Mouse (Mus musculus) myocyte (in vitro differentiated cells): ENCODE measurements at regions not wholly inside any gene's neighbourhood (a gene's known extent, or its start where the extent isn't known, plus 50 kb on each side); places are given as distances from the start of the nearest gene placed in this dataset.
A peak's percentile ranks its signal among the peaks of the same experiment; 100 is the strongest.

Experiments
- H3K27me3 ChIP-seq: one replicate; pipeline ENCODE4 v1.6.1; 2011; ENCODE audit not compliant: control insufficient read depth, insufficient read depth, insufficient read length
- H3K36me3 ChIP-seq: one replicate; pipeline ENCODE4 v1.6.1; 2011; ENCODE audit not compliant: control insufficient read depth, insufficient read depth
- H3K4me2 ChIP-seq: one replicate; pipeline ENCODE4 v1.6.1; 2011; ENCODE audit warnings: low read depth, control low read depth
- H3K4me3 ChIP-seq: one replicate; pipeline ENCODE4 v1.5.1; 2011; ENCODE audit warnings: mild to moderate bottlenecking, control low read depth, moderate library complexity
- H3K79me2 ChIP-seq: one replicate; pipeline ENCODE4 v1.6.1; 2011; ENCODE audit not compliant: control insufficient read depth, insufficient read depth
- H3ac ChIP-seq: one replicate; pipeline ENCODE4 v1.6.1; 2011; ENCODE audit not compliant: control insufficient read depth, insufficient read length
- CEBPB ChIP-seq: IDR thresholded peaks from 2 replicates; pipeline ENCODE4 v1.6.1; 2011; ENCODE audit warnings: mild to moderate bottlenecking, moderate library complexity; ENCODE audit not compliant: poor library complexity, insufficient read depth, severe bottlenecking
- E2F4 ChIP-seq: IDR thresholded peaks from one replicate; pipeline ENCODE4 v1.6.1; 2011; ENCODE audit warnings: mild to moderate bottlenecking, control low read depth, moderate library complexity; ENCODE audit not compliant: insufficient read depth
- MAX ChIP-seq: IDR thresholded peaks from one replicate; pipeline ENCODE4 v1.6.1; 2011; ENCODE audit warnings: low read depth, mild to moderate bottlenecking, control low read depth
- MYOD1 ChIP-seq, 3 experiments: IDR thresholded peaks; one replicate each; pipeline ENCODE4 v1.6.1; 2011; ENCODE audit warnings: control low read depth in 2 of 3, low read depth in 2 of 3, mild to moderate bottlenecking in 2 of 3, moderate library complexity in 1 of 3; ENCODE audit not compliant: insufficient read length in 2 of 3, control insufficient read depth in 1 of 3
- MYOG ChIP-seq, 3 experiments: IDR thresholded peaks; one replicate each; pipeline ENCODE4 v1.6.1; 2011; ENCODE audit warnings: control low read depth in 2 of 3, low read depth in 2 of 3, mild to moderate bottlenecking in 2 of 3; ENCODE audit not compliant: insufficient read length in 2 of 3, control insufficient read depth in 1 of 3, insufficient read depth in 1 of 3
- POLR2A ChIP-seq: IDR thresholded peaks from one replicate; pipeline ENCODE4 v1.6.1; 2011; ENCODE audit warnings: low read depth, mild to moderate bottlenecking, control low read depth, moderate library complexity; ENCODE audit not compliant: insufficient read length
- POLR2AphosphoS2 ChIP-seq: IDR thresholded peaks from one replicate; pipeline ENCODE4 v1.6.1; 2011; ENCODE audit warnings: low read depth, control low read depth; ENCODE audit not compliant: insufficient read length
- REST ChIP-seq: IDR thresholded peaks from one replicate; pipeline ENCODE4 v1.6.1; 2011; ENCODE audit warnings: mild to moderate bottlenecking, control low read depth, moderate library complexity; ENCODE audit not compliant: insufficient read depth, insufficient read length
- SRF ChIP-seq: IDR thresholded peaks from one replicate; pipeline ENCODE4 v1.6.1; 2011; ENCODE audit warnings: low read depth; ENCODE audit not compliant: control insufficient read depth, insufficient read length
- TCF12 ChIP-seq: IDR thresholded peaks from one replicate; pipeline ENCODE4 v1.6.1; 2011; ENCODE audit warnings: mild to moderate bottlenecking, control low read depth; ENCODE audit not compliant: poor library complexity, insufficient read depth, severe bottlenecking
- TCF3 ChIP-seq: IDR thresholded peaks from one replicate; pipeline ENCODE4 v1.6.1; 2011; ENCODE audit warnings: low read depth, control low read depth; ENCODE audit not compliant: insufficient read length
- USF1 ChIP-seq: IDR thresholded peaks from one replicate; pipeline ENCODE4 v1.6.1; 2011; ENCODE audit warnings: low read depth, mild to moderate bottlenecking, control low read depth, moderate library complexity

DNA sequence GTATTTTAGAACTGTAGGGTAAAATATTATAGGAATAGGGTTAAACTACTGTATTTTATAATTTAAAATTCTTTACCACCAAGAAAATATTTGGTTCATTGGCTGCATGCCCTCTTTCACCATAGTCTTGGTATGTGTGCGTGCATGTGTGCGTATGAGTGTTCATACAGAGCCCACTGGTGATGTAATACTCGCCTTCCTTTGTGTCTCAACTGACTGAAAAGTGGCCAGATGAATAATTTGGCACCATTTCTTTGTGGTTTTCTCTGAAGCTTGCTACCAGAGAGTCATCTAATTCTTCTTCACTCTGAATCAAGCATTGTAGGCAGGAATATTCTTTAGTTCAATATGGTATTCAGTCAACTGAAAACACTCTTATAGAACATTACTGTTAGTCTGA lies 372.7 kb downstream of the Slc22a22 start:
- Histone ChIP-seq H3K4me3 (no peak overlapping the region), H3ac (no peak overlapping the region), H3K4me2 (no peak overlapping the region), H3K27me3 (no peaks in the 10 kb centered on the region), H3K79me2 (no peaks in the 10 kb centered on the region), H3K36me3 (no peaks in the 10 kb centered on the region)
- TF ChIP-seq MAX (peak; percentile 20), REST (no peak), MYOD1 (IDR thresholded peaks at IDR 0.05; ENCODE audit: control insufficient read depth in 1 of 3, insufficient read length in 2 of 3, low read depth in 2 of 3) (no peak), MYOG (IDR thresholded peaks at IDR 0.05; ENCODE audit: control insufficient read depth in 1 of 3, insufficient read depth in 1 of 3, insufficient read length in 2 of 3, low read depth in 2 of 3) (no peak), E2F4 (no peak), SRF (no peak), POLR2AphosphoS2 (no peak), CEBPB (peak; percentile 90)

DNA sequence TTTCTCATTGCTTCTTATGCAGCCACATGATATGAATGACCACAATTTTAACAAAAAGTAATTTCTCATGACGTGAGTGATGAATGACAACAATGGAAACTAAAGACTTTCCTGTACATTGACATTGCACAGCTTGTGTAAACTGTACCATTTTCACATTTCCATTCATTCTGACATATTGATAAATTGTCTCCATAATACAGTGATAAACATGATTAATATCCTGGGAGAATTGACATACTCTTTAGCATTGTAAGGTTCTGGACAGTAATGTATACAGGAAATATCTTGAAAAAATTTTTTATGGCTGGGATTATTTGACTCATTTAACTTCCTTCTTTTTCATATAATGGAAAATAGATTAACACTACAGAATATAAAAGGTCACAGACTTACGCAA lies 380.1 kb downstream of the Slc22a22 start:
- Histone ChIP-seq H3K27me3 (no peaks in the 10 kb centered on the region), H3K79me2 (no peaks in the 10 kb centered on the region), H3K4me3 (no peak overlapping the region), H3K4me2 (no peak overlapping the region), H3ac (no peak overlapping the region), H3K36me3 (no peaks in the 10 kb centered on the region)
- no peak for TF ChIP-seq CEBPB
- TF ChIP-seq POLR2A: no peak
- no peak for TF ChIP-seq TCF3
- no peak for TF ChIP-seq USF1
- no peak for TF ChIP-seq REST
- TF ChIP-seq MAX: no peak
- no peak for TF ChIP-seq E2F4
- TF ChIP-seq TCF12: no peak
- TF ChIP-seq POLR2AphosphoS2: no peak
- no peak for TF ChIP-seq SRF
- TF ChIP-seq MYOG (IDR thresholded peaks at IDR 0.05; ENCODE audit: control insufficient read depth in 1 of 3, insufficient read depth in 1 of 3, insufficient read length in 2 of 3, low read depth in 2 of 3): no peak
- TF ChIP-seq MYOD1 (IDR thresholded peaks at IDR 0.05; ENCODE audit: control insufficient read depth in 1 of 3, insufficient read length in 2 of 3, low read depth in 2 of 3): no peak

DNA sequence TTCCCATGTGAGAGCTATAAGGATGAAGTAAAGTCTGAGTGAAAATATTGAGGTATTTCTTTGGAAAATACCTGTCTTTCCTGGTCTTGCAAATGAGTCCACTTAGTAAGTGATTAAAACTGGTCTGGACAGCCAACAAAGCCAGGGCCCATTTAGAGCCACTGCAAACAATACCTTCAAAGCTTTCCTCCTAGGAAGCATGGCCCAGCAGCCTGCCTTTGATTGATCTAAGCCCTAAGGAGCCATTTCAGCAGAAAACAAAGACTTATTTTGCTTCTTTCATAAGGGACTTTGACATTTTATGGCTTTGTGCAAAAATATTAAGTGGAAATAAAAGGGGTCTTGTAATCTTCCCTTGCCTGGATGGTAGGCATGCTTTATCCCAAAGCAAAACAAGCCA lies 397.6 kb downstream of the Slc22a22 start:
- no peaks in the 10 kb centered on the region for H3K27me3 ChIP-seq
- H3ac ChIP-seq: no peak overlapping the region
- TF ChIP-seq TCF3: no peak
- TF ChIP-seq POLR2AphosphoS2: no peak
- no peak for TF ChIP-seq MYOD1 (IDR thresholded peaks at IDR 0.05; ENCODE audit: control insufficient read depth in 1 of 3, insufficient read length in 2 of 3, low read depth in 2 of 3)
- TF ChIP-seq POLR2A: no peak
- TF ChIP-seq CEBPB: no peak
- no peak for TF ChIP-seq USF1
- no peak for TF ChIP-seq MYOG (IDR thresholded peaks at IDR 0.05; ENCODE audit: control insufficient read depth in 1 of 3, insufficient read depth in 1 of 3, insufficient read length in 2 of 3, low read depth in 2 of 3)
- no peaks in the 10 kb centered on the region for H3K79me2 ChIP-seq
- no peaks in the 10 kb centered on the region for H3K36me3 ChIP-seq
- no peak overlapping the region for H3K4me2 ChIP-seq
- H3K4me3 ChIP-seq: no peak overlapping the region

DNA sequence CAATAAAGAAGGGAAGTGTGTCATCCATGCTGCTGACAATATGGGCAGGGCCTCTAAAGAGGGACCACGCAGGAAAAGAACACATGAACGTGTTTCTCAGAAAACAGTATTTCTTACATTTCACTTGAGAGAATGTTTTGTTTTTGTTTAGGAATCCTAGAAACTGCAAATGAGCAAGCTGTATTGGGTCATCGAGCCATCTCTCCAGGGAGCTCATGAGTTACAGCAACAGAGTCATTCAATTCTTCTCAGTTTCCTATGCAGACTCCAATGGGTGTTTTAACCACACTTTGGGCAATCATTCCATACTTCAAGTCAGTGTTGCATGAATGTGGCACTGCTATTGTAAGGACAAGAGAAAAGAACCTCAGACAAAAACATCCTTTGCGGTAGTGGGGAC lies 403.6 kb downstream of the Slc22a22 start:
- Histone ChIP-seq H3K79me2 (no peaks in the 10 kb centered on the region), H3K4me2 (no peak overlapping the region), H3K36me3 (no peaks in the 10 kb centered on the region), H3K27me3 (no peaks in the 10 kb centered on the region), H3ac (no peak overlapping the region), H3K4me3 (no peak overlapping the region)
- no peak for TF ChIP-seq POLR2AphosphoS2
- TF ChIP-seq USF1: no peak
- TF ChIP-seq MYOD1 (IDR thresholded peaks at IDR 0.05; ENCODE audit: control insufficient read depth in 1 of 3, insufficient read length in 2 of 3, low read depth in 2 of 3): no peak
- TF ChIP-seq TCF3: no peak
- no peak for TF ChIP-seq REST
- TF ChIP-seq E2F4: no peak
- TF ChIP-seq MAX: no peak
- no peak for TF ChIP-seq POLR2A
- TF ChIP-seq SRF: no peak
- TF ChIP-seq MYOG (IDR thresholded peaks at IDR 0.05; ENCODE audit: control insufficient read depth in 1 of 3, insufficient read depth in 1 of 3, insufficient read length in 2 of 3, low read depth in 2 of 3): no peak
- no peak for TF ChIP-seq TCF12
- no peak for TF ChIP-seq CEBPB

DNA sequence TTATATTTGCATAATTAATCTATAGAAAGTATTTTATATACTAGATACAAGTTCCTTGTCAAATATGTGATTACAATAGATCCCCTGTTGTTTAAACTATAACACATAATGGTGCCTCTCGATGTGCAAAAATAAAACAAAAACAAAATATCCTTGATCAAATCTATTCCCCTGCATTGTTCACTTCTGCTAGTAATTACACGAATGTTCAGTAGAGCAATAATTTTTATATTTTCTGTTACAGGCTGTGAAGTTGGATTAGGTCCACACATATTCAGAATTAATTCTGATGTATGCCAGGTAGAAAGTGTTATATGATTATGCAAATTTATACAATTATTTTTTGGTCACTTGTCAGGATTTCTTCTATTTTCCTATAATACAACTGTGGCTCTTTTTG lies 415.9 kb downstream of the Slc22a22 start:
- Histone ChIP-seq H3ac (no peak overlapping the region), H3K36me3 (no peaks in the 10 kb centered on the region), H3K79me2 (no peaks in the 10 kb centered on the region), H3K27me3 (no peaks in the 10 kb centered on the region), H3K4me3 (no peak overlapping the region), H3K4me2 (no peak overlapping the region)
- TF ChIP-seq MYOG (IDR thresholded peaks at IDR 0.05; ENCODE audit: control insufficient read depth in 1 of 3, insufficient read depth in 1 of 3, insufficient read length in 2 of 3, low read depth in 2 of 3) (no peak), TCF3 (no peak), TCF12 (no peak), CEBPB (no peak), REST (no peak), MAX (no peak), USF1 (no peak)
